Mouse (Mus musculus): ENCODE results near the gene Spata21. TPM values are rescaled to one million over a fixed set of nuclear protein-coding genes. Genes with fewer than 3 reads are reported as not detected.

Spata21 gene
- 0.24 and 0.29 TPM in 2 replicates for polyA plus RNA-seq (2021; fragmentation: Nextera tagmentation)
- long read RNA-seq, experiment 1, partial matches to known transcripts = 1 of 3 reads
- long read RNA-seq, experiment 1, other reads (novel, unspliced or antisense) = 2 of 3 reads
- long read RNA-seq, experiment 2 = 0 reads

DNA sequence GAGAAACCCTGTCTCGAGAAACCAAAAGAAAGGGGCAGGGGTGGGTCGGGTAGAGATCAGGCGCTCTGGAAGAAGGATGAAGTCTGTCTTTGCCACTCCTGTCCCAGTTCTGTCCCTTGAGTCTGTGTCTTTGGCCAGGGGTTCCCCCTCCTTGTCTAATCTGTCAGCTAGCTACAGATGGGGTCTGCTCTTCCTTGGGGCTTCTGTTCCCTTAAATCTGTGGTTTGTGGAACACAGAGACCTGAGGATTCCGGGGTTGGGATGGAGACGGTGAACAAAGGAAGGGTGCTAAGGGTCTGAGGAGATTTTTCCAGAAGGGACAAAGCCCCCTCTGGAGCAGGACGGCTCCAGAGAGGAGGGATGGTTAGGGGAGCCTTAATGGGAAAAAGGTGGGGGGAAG, at the start of gene Spata21:
Gene Spata21 (plus strand): TSS at position 301 of the 400 bp plus-strand sequence.

DNA sequence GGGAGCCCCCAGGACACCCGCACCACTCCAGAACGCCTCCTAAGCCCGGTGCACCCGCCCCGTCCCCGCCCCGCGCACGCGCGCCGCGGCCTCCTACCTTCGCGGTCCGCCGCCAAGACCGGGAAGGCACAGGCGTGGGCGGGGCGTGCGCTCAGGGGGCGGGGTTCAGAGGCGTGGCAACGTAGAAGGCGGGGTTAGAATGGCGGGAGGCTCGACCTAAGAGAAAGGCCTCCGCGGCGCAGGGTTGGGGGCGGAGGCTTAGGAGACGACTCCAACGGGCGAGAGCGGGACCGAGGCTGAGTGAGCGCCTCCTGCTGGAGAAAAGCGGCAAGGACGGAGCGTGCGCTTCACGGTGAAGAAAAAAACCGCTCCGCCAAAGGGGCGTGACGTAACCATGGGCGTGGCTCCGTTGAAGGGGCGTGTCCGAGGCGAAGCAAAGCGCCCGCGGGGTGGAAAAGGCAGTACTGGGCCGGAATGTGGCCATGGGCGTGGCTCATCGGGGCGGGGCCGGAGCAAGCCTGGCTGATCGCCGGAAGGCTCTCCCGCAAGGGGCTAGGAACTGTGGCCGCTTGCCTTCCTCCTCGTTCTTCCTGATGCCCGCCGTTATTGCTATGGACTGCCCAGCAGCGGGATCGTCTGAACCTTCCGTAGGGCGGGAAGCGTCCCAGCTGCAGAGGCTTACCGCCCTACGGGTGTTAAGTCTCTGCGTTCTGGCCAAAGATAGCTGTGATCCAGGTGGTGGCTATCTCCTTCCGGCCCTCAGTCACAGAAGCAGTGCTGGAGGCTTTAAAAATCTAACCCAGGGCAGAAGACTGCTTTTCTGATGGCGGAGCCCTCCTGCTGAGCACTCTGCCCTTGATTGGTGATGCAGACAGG, 27.5 kb upstream of the Spata21 start, which contains the start of gene Crocc:
Gene Crocc (minus strand): TSS at position 125 of the 876 bp plus-strand sequence.

DNA sequence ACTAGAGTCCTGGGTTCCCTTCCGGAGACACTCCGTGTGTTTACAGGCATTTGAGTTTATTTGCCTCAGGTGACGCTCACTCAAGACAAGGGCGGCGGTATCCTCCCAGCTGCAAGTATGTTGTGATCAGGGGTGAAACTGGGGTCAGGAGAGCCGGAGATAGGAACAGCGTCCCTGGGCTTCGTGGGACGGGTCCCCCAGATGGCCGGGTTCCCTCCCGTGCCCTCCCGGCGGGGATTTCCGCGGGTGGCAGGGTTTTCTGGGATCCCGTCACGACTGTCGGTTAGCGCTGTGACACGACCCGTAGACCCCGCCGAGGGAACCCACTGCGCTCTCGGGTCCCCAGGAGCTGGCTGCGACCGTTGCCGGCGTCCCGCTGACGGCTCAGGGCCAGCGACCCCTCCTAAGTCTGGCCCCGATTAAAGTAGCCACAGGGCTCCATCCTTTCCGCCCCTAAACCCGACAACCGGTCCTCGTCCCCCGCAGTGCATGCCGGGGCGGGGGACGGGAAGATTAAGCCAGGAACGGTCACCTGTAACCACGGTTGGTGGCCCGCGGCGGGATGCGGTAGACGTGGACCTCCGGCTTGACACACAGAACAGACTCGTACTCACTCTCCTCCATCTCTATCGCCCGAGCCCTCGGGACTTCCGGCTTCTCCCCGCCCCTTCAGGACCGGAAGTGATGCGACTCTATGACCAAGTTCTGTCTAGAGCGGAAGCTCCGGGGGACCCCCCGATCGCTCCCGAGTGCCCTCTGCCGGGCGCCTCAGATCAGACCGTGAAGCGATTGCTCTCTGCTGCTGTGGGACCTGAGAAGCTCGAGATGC, 10.2 kb upstream of the Spata21 start, which contains the start of gene Necap2:
Gene Necap2 (minus strand): TSS at position 677 of the 829 bp plus-strand sequence.

DNA sequence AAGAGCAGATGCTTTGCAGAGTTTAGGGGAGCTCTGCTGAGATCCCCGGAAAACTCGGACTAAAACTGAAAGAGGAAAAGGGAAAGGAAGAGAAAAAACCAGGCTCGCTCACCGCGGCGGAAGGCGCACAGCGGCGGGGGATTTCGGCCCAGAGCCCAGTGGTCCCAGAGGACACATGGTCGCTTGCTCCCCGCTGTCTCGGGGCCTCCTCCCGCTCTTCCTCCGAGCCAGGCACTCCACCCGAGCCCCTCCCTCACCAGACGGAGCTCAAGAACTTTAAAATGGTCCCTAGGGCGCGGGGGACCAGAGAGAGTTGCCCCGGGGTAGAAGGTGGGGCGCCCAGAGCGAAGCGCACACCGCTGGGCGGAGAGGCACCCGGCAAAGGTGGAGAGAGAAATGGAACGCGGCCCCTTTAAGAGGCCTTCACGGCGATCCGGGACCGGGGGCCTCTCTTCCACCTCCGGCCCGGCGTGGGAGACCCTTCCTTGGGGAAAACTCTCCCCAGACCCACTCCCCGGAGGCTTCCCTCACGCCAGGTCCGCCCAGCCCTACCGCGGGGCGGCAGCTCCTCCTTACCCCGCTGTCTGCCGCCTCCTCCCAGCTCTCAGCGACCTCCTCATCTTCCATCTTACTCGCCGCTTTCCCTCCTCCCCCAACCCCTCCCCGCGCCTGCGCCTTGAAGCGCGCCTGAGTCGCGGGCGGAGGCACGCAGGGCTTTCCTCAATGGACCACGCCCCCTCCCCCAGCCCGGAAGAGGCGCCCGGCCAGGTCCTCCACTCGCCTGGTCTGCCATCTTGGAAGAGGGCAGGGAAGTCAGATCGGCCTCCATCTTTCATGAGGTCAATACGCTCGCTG, 51.2 kb downstream of the Spata21 start, which contains the start of gene Szrd1:
Gene Szrd1 (minus strand): TSS at position 660 of the 855 bp plus-strand sequence.

DNA sequence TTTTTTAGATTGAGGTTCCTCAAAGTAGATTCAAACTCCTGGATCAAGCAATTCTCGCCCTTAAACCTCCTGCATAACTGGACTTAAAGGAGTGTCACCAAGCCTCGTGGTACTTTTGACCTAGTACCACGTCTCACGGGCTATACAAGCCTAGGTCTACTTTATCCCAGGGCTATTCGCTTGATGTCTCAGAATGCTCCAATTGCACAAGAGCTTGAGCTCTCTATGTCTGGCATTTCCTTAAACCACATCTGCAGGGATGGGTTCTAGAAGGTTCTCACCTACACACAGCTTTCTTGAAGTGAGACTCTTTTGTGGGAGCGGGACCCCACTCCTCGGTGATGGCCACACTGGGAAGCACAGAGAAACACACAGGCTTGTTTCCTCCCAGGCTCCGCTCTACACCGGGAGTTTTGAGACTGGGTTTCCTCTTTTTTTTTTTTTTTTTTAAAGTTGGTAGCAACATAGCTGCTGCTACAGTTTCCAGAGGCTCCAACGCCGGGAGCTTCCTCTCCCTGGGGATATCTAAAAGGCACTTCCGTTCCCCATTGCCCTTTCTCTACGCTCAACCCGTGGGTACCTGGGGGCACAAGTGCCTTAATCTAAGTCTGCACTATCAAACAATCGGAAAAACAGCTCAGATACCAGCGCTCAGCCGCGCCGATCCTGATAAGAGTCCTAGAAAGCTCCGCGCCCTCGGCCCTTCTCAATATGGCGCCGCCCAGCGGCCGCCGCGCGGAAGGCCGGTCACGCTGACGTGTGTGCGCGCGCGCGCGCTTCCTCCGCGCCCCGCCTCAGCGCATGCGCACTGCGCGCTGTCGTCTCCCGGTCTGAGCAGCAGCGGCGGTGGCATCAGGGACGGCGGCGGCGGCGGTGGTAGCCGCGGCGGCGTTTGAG, 59.2 kb downstream of the Spata21 start, which contains the start of gene Fbxo42:
Gene Fbxo42 (plus strand): TSS at position 802 of the 897 bp plus-strand sequence.

Other genes with a start within 250 kb of the Spata21 start
- not detected in 2 replicates for gene Padi1, start 242.6 kb upstream of the Spata21 start, polyA plus RNA-seq (2021; fragmentation: Nextera tagmentation)
- 5.2 and 6.3 TPM in 2 replicates for gene Padi2, start 182.0 kb upstream of the Spata21 start, polyA plus RNA-seq (2021; fragmentation: Nextera tagmentation)
- gene Sdhb, start 127.1 kb upstream of the Spata21 start, polyA plus RNA-seq (2021; fragmentation: Nextera tagmentation) = 498 and 587 TPM in 2 replicates
- gene Atp13a2, start 101.5 kb upstream of the Spata21 start, polyA plus RNA-seq (2021; fragmentation: Nextera tagmentation) = 30.7 and 37.4 TPM in 2 replicates
- gene Mfap2, start 77.9 kb upstream of the Spata21 start, polyA plus RNA-seq (2021; fragmentation: Nextera tagmentation) = 2.8 and 4.3 TPM in 2 replicates
- 2.4 and 3.1 TPM in 2 replicates for gene Crocc, start 27.8 kb upstream of the Spata21 start, polyA plus RNA-seq (2021; fragmentation: Nextera tagmentation)
- gene Necap2, start 10.0 kb upstream of the Spata21 start, polyA plus RNA-seq (2021; fragmentation: Nextera tagmentation) = 35.0 and 36.6 TPM in 2 replicates
- 11.6 and 18.7 TPM in 2 replicates for gene Szrd1, start 51.4 kb downstream of the Spata21 start, polyA plus RNA-seq (2021; fragmentation: Nextera tagmentation)
- 11.2 TPM in 2 replicates for gene Fbxo42, start 59.6 kb downstream of the Spata21 start, polyA plus RNA-seq (2021; fragmentation: Nextera tagmentation)
- gene Rsg1, start 125.6 kb downstream of the Spata21 start, polyA plus RNA-seq (2021; fragmentation: Nextera tagmentation) = 4.0 and 4.5 TPM in 2 replicates
- 3.6 and 17.0 TPM in 2 replicates for gene Arhgef19, start 151.2 kb downstream of the Spata21 start, polyA plus RNA-seq (2021; fragmentation: Nextera tagmentation)
- gene Epha2, start 212.9 kb downstream of the Spata21 start, polyA plus RNA-seq (2021; fragmentation: Nextera tagmentation) = 0.07 and 0.16 TPM in 2 replicates

Measured in left cerebral cortex, adult 6 months (tissue).